Mouse (Mus musculus) ES-CJ7 (cell line): ENCODE measurements around the gene Synm.

Experiments
- DNase-seq: peaks from one replicate; pipeline ENCODE4 v3.0.0; 2011; ENCODE audit warnings: low read depth, low spot score

Synm gene

GRCm38 (mm10) chr7:67700846-67701245, 58.7 kb downstream of the Synm start:
- peak; percentile 70 for DNase-seq

- no peak for DNase-seq
Measured at GRCm38 (mm10) chr7:67699301-67699700, 60.2 kb downstream of the Synm start.

GRCm38 (mm10) chr7:67697892-67698630, 61.5 kb downstream of the Synm start:
- DNase-seq: no peak

- no peak for DNase-seq
Measured at GRCm38 (mm10) chr7:67695906-67696305, 63.6 kb downstream of the Synm start.

- no peak for DNase-seq
Measured at GRCm38 (mm10) chr7:67692791-67693538, 66.6 kb downstream of the Synm start.

GRCm38 (mm10) chr7:67692141-67692540, 67.4 kb downstream of the Synm start:
- DNase-seq: no peak

GRCm38 (mm10) chr7:67691036-67691435, 68.5 kb downstream of the Synm start:
- no peak for DNase-seq

- no peak for DNase-seq
Measured at GRCm38 (mm10) chr7:67689793-67690192, 69.7 kb downstream of the Synm start.

GRCm38 (mm10) chr7:67688281-67688680, 71.3 kb downstream of the Synm start:
- no peak for DNase-seq

GRCm38 (mm10) chr7:67686545-67686944, 73.0 kb downstream of the Synm start:
- DNase-seq: no peak

- DNase-seq: peak; percentile 27
Measured at GRCm38 (mm10) chr7:67683006-67683405, 76.5 kb downstream of the Synm start.

- DNase-seq: no peak
Measured at GRCm38 (mm10) chr7:67681078-67681477, 78.5 kb downstream of the Synm start.
